Mouse (Mus musculus) urinary bladder, adult 18-20 months (tissue): ENCODE data around the gene St3gal5.

Experiments
- DNase-seq, 2 experiments: peaks; one replicate each; pipeline ENCODE4 v3.0.0; 2022; ENCODE audit warnings: low spot score in 2 of 2, mixed read lengths in 2 of 2

St3gal5 gene

DNA sequence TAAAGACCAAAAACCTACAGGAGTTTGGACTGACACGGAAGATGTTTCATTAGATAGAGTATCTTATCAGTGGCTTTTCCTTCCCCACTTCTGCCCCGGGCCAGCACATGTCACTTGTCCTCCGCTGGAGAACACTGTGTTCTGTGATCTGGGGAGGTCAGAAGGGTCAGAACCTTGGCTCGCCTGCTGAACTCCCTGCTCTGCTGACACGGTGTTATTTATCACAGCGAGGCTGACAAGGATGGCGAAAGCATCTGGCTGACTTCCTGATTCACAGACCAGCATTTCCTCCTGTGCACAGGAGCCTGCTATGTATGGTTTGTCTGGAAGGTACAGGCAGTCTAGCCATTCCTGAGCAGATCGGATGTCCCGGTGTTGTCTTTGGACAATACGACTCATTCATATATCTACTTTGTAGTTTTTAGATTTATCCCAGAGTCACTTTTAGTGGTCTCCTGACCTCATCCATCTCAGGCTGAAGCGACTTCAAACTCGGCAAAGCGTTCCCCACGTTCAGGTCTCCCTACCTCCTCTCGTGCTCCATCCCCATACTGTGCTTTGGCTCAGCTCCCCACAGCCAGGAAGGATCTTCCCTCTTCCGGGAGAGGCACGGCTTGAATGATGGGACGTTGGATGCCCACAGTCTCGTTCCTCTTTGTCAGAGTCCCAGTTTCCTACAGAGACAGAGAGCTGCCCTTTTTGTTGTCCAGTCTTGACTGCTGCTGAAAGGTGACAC lies 64.9 kb downstream of the St3gal5 start:
- DNase-seq: no peak

- peak; percentile 75 for DNase-seq
These were observed 67.2 kb downstream of the St3gal5 start for GRCm38 (mm10) chr6:72164321-72165275.

- DNase-seq: no peak
These were observed 68.5 kb downstream of the St3gal5 start for GRCm38 (mm10) chr6:72165907-72166306.

DNA sequence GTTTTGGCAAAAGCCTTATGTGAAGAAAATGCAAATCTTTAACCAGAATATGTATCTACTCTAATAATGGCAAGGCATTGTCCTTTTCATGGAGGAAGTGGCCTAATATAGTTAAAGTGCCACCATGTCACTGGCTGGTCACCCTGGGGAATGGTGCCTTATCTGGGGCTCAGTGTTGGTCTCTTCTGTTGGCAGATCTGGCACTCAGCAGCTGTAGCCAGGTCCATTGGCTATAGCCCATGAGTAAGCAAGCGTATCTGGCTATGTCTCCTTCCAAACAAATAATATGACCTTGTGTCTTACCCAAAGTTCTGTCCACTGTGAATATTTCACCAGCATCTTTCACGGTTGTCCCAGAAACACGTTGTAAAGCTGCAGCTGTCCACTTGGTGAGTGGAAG lies 74.0 kb downstream of the St3gal5 start:
- no peak for DNase-seq

DNA sequence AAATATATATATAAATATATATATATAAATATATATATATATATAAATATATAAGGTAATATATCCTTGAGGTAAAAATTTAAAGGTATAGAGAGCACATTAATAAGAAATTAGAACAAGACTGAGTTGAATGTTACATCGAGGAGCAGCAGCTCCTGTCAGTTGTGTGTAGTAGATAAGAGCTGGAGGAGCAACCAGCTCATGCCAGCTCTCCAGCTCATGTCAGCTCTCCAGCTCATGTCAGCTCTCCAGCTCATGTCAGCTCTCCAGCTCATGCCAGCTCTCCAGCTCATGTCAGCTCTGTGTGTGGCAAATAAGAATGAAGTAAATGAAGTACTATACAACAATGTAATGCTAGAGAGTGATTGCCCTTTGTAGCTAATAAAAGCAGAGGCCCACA lies 76.0 kb downstream of the St3gal5 start:
- DNase-seq: no peak

GRCm38 (mm10) chr6:72175419-72175818 lies 78.0 kb downstream of the St3gal5 start:
- DNase-seq: no peak

DNA sequence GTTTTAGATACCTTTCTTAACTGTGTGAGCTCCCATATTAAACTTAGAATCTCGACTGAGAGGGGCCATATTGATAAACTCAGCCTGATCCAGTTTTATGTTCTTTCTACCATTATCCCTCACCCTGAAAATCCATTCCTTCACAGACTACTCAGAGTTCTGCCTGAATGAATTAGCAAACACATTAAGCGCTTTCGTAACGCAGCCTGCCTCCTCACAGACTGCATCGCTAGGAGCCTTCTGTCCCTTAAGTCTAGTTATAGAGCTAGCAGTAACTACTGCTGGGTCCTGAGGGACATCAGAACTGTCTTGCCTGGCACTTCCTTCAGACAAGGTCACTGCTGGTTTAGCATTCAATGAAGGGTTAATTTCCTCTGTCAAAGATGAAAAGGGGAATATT lies 78.6 kb downstream of the St3gal5 start:
- DNase-seq: no peak

DNA sequence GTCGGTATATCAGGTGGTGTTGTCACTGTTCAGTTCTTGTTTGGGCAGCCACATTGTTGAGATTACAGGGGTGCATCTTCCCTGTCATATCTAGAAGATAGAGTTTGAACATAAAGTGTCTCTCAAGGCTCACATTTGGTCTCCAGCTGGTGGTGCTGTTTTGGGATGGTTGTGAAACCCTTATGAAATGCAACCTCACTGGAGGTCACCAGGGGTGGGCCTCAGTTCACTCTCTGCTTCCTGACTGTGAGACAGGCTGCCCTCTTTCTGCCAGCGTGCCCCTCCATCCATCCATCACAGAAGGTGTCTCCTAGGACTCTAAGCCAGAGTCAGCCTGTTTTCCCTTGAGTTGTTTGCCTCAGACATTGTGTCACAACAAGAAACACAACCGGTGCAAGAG lies 80.0 kb downstream of the St3gal5 start:
- no peak for DNase-seq

DNA sequence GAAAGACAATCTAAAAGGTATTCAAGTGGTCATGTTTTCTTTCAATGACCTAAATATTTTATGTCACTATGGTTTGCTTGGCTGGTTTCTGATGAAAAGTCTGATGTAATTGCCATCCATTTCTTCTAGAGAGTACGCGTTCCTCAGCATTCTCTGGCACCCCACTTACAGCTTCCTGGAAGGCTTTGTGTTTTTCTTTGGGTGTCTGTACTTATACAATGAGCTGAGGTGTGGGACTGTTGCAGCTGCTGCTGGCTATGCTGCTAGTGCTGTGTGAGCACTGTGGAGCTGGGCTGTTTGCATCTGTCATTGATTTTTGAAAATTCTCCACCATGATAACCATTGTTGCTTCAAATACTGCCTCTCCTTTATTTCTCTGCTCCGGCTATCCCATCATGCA lies 81.6 kb downstream of the St3gal5 start:
- no peak for DNase-seq

DNA sequence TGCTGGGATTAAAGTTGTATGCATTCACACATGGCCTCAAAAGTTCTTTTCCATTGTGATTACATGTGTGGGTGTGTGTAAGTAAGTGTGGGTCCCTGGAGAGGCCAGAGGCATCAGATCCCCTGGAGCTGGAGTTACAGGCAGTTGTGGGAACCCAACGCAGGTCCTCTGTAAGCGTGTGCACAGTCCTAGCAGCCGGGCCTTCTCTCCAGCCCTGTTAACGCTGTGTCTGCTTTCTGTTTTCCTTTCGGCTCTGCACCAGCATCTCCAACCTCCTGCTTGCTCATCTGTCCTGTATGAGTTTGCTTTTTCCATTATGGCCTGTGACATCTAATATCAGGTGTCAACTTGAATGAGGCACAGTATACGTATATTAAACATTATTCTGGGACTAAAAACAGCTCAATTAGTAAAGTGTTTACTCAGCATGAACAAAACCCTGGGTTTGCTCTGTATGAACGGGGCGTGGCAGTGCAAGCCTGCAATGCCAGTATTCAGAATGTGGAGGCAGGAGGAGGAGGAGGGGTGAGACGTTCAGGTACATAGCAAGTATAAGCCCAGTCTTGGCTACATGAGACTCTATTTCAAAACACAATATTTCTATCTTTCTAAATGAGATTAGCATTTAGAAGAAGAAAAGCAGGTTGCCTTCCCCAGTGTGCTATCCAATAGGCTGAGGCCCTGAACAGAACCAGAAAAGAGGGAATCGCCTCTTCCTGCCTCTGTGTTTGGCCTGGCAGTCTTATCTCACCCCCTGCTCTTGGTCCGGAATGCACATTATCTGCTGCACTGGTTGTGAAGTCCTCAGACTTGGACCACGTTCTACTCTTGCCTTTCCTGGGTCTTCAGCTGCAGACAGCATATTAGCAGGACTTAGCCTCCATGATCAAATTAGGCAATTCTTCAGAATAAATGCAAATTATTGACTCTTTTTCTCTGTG lies 82.4 kb downstream of the St3gal5 start:
- no peak for DNase-seq

DNA sequence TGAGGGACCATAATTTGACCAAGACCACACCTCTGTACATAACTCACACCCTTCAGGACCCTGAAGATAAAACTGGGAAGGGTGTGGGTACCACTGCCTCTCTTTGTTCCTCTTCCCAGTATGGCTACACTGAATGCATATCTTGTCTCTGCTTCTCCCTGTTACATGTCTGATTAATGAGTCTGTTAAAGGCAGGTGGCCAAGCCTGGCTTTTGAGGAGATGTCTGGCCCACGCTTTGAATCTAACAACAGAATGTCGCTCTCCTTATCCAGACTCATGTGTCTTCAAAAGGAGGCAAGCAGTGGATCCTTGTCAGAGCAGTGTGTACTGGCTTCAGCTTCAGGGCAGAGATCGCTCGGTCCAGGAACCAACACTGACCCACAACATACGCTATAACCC lies 87.2 kb downstream of the St3gal5 start:
- no peak for DNase-seq

GRCm38 (mm10) chr6:72185893-72186490 lies 88.6 kb downstream of the St3gal5 start:
- peak; percentile 69 to 87 for DNase-seq

DNA sequence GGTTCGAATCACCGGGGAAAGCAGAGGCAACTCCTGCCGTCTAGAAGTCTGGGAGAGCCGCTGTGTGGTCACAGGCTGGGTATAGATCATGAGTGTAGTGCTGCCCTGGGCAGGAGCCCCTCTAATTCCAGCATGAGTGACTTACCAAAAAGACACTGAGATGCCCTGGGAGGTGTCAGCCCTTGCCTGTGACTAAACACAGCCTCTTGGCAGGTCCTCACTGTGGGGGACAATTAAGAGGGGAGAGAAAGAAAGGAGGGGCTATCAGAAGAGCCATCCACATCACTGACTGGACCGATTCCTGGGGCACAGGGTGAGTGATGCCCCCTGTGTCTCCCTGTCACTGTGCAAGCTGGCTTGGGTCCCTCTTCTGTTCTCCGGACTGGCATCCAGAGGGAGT lies 89.4 kb downstream of the St3gal5 start:
- no peak for DNase-seq

- peak; percentile 52 to 71 for DNase-seq
These were observed 91.9 kb downstream of the St3gal5 start for GRCm38 (mm10) chr6:72189061-72189863.

GRCm38 (mm10) chr6:72190120-72190519 lies 92.7 kb downstream of the St3gal5 start:
- DNase-seq: no peak

- DNase-seq: no peak
These were observed 93.2 kb downstream of the St3gal5 start for GRCm38 (mm10) chr6:72190577-72190976.

DNA sequence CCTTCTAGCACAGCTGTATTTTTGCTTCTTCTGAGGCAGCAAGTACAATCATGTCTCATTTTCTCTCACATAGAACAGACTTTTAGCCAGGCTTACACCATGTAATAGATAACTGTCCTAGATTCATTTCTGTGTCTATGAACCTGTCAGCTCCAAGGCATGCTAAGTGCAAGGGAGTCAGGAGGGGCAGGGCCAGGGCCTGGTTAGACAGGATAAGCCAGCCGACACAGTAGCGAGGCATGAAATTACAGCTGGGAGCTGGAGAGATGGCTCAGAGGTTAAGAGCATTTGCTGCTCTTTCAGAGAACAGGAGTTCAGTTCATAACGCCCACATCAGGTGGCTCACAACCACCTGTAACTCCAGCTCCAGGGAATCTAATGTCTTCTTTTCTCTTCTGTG lies 99.3 kb downstream of the St3gal5 start:
- DNase-seq: no peak

- DNase-seq: no peak
These were observed 100.1 kb downstream of the St3gal5 start for GRCm38 (mm10) chr6:72197515-72197914.

- DNase-seq: no peak
These were observed 103.3 kb downstream of the St3gal5 start for GRCm38 (mm10) chr6:72200595-72201256.

DNA sequence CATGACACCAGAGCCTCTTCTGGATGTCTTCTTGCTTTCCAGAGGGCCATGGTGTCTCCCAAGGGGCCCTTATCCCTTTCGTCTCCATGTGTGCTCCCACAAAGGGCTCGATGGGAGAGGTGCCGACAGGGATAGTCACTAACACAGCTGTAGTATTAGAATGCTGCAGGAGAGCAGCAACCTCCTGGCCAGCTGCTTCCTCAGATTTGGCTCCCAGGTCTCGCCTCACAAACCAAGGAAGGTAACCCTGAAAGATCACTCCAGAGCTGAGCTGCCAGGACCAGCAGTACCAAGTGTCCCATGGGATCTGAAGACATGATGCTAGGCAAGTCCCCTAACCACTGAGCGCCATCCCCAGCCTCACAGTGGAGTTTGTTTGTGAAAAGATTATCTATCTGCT lies 105.3 kb downstream of the St3gal5 start:
- DNase-seq: no peak
